Mouse (Mus musculus) gastrocnemius, postnatal 36 days (tissue): ENCODE measurements around the gene Mlxipl. TPM values are rescaled to one million over a fixed set of nuclear protein-coding genes. Genes with fewer than 3 reads are reported as not detected.

Experiments used
- DNase-seq, 2 experiments: peaks; one replicate each; pipeline ENCODE4 v3.0.0; 2022
- intact Hi-C: fragments of 180-260 bp; cut with DNase I; formaldehyde crosslinking; loops from one replicate; pipeline ENCODE4 v1.15.1; 2025
- total RNA-seq, 2 experiments: library from RNA; stranded (reverse); gene quantifications; 2 replicates each; pipeline ENCODE4 v1.2.3; 2021

Gene Mlxipl
- total RNA-seq, 2 experiments from 2014 or later = 62.4 to 79.9 TPM

- DNase-seq = no peak
- intact Hi-C loops = no loop called here
These were observed 89.3 kb downstream of the Mlxipl start for GRCm38 (mm10) chr5:135178996-135179395.

GRCm38 (mm10) chr5:135179616-135180015 lies 89.9 kb downstream of the Mlxipl start:
- DNase-seq = no peak
- intact Hi-C loops = no loop called here

GRCm38 (mm10) chr5:135180796-135181195 lies 91.1 kb downstream of the Mlxipl start:
- intact Hi-C loops = no loop called here
- DNase-seq = no peak

DNA sequence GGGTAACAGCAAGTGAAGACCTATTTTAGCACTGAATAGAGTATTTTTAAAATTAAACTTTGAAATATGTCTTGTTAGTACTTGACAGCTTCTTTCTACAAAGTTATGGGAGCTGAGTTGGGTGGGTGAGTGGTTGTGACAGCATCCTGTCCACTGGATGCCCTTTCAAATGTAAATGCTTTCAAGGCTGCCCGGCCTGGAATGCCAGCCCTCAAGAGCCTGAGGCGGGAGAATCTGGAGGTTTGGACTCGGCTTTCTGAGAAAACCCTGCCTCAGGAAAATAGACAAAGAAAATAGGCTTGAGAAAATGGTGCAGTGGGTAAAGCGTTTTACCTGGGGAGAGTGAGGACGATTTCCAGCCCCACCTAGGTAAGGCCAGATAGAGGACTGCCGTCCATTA lies 92.1 kb downstream of the Mlxipl start:
- intact Hi-C loops = no loop called here
- no peak for DNase-seq

DNA sequence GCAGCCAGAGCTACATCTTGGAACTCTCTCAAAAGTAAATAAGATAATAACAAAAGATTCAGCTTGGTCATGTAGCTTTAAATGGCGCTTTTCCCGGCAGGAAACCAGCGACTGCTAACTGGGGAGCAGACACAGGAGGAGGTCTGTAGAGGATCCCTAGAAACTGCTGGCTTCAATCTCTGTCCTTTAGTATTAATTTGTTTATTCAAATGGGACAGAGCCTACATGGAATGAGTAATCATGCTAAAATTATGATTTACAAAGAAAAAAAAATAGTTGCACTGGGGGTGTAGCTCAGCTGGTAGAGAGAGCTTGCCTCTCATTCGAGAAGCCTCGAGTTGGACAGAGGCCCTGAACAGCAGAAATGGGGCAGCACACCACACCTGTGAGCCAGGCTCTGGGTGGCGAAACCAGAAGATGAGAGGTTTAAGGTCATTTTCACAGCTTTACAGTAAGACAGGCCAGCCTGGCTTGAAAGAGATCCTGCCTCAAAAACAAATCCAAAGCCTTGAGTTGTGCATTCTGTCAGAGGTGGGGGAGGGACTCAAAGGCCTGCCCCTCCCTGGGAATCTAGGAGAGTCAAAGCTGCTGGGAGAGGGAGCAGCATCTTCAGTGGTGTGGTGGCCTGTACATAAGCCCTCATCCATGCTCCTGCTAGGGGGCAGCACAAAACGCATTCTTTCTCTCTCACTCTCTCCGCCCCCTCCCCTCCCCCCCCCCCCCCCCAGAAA lies 93.6 kb downstream of the Mlxipl start:
- DNase-seq = no peak
- intact Hi-C loops = no loop called here

- intact Hi-C loops = no loop called here
- no peak for DNase-seq
These were observed 95.3 kb downstream of the Mlxipl start for GRCm38 (mm10) chr5:135185016-135185415.

- intact Hi-C loops = no loop called here
- DNase-seq = no peak
These were observed 95.9 kb downstream of the Mlxipl start for GRCm38 (mm10) chr5:135185596-135185995.

DNA sequence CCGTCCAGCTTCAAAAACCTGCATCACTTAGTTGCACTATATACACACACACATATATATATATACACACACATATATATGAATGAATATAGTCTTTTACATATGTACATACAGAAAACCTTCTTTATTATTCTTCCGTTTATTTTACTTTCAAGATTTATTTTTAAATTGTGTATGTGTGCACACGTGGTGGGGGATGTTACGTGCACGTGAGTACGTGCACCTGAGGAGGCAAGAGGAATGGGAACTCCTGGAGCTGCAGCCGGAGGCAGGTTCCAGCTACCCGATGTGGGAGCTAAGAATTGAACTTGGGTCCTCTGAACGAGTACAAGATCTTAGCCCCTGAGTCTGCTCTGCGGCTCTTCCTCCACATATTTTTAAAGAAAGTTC lies 96.5 kb downstream of the Mlxipl start:
- no peak for DNase-seq
- intact Hi-C loops = no loop called here

GRCm38 (mm10) chr5:135186621-135187348 lies 97.1 kb downstream of the Mlxipl start, which contains the start of gene Baz1b:
Gene Baz1b (plus strand): TSS chr5:135187264.
- intact Hi-C loops = no loop called here
- peak; percentile 96 to 98 for DNase-seq

GRCm38 (mm10) chr5:135187349-135188213 lies 97.9 kb downstream of the Mlxipl start:
- intact Hi-C loops = no loop called here
- peak; percentile 47 to 66 for DNase-seq

Other genes starting within 250 kb of the Mlxipl start
- gene Tmem270, start 183.2 kb upstream of the Mlxipl start, total RNA-seq = not detected
- gene Cldn13, start 174.4 kb upstream of the Mlxipl start, total RNA-seq = not detected
- 1 to 10 TPM; 5.1 to 6.4 TPM for gene Mettl27, start 157.5 kb upstream of the Mlxipl start, total RNA-seq
- gene Cldn4, start 143.0 kb upstream of the Mlxipl start, total RNA-seq = not detected
- not detected for gene Cldn3, start 103.7 kb upstream of the Mlxipl start, total RNA-seq
- gene Abhd11, start 80.7 kb upstream of the Mlxipl start, total RNA-seq = 10 to 100 TPM; 51.6 to 57.0 TPM
- under 1 TPM; 0.59 to 0.74 TPM for gene Stx1a, start 66.4 kb upstream of the Mlxipl start, total RNA-seq
- gene Dnajc30, start 25.7 kb upstream of the Mlxipl start, total RNA-seq = 10 to 100 TPM; 25.4 to 27.3 TPM
- gene Bud23, start 24.9 kb upstream of the Mlxipl start, total RNA-seq = 10 to 100 TPM; 26.9 to 30.0 TPM
- under 1 TPM; 0.33 to 0.49 TPM for gene Vps37d, start 11.6 kb upstream of the Mlxipl start, total RNA-seq
- gene Tbl2, start 59.8 kb downstream of the Mlxipl start, total RNA-seq = 1 to 10 TPM; 9.7 to 9.8 TPM
- 10 to 100 TPM; 23.6 to 26.9 TPM for gene Bcl7b, start 78.4 kb downstream of the Mlxipl start, total RNA-seq
- 10 to 100 TPM; 26.1 to 26.3 TPM for gene Baz1b, start 97.4 kb downstream of the Mlxipl start, total RNA-seq
- gene Fzd9, start 161.3 kb downstream of the Mlxipl start, total RNA-seq = 10 to 100 TPM; 19.1 to 27.1 TPM